Mouse (Mus musculus) heart, embryonic 13.5 days (tissue): ENCODE data around the gene Zfp36l2. TPM values are rescaled to one million over a fixed set of nuclear protein-coding genes. Genes with fewer than 3 reads are reported as not detected.
A peak's percentile ranks its signal among the peaks of the same experiment; 100 is the strongest.
"Not testable (repeated sequence)": the region's sequence is repeated elsewhere in the genome, so short reads cannot be mapped to it uniquely, and the experiment has no call there.

ENCODE experiments used
- ATAC-seq: fragments of 200-750 bp; cut with Nextera tagmentation; 2 replicates; pipeline ENCODE4 v1.8.0; 2017; ENCODE audit warnings: moderate TSS enrichment; ENCODE audit not compliant: insufficient number of reproducible peaks, low FRiP score, low TSS enrichment; ENCODE audit errors: extremely low read depth
- H3K27ac ChIP-seq: fragments of 300-500 bp; sonication (generic); replicated peaks from 2 replicates; pipeline ENCODE4 v1.5.1; 2015; ENCODE audit warnings: moderate library complexity, mild to moderate bottlenecking, inconsistent platforms
- H3K27me3 ChIP-seq: fragments of 300-500 bp; sonication (generic); replicated peaks from 2 replicates; pipeline ENCODE4 v1.6.1; 2015; ENCODE audit warnings: mild to moderate bottlenecking, inconsistent platforms
- H3K36me3 ChIP-seq: fragments of 300-500 bp; sonication (generic); 2 replicates; pipeline ENCODE4 v1.6.1; 2015; ENCODE audit warnings: mild to moderate bottlenecking, inconsistent platforms
- H3K4me1 ChIP-seq: fragments of 300-500 bp; sonication (generic); 2 replicates; pipeline ENCODE4 v1.6.1; 2015; ENCODE audit warnings: inconsistent platforms
- H3K4me2 ChIP-seq: fragments of 300-500 bp; sonication (generic); 2 replicates; pipeline ENCODE4 v1.6.1; 2015; ENCODE audit warnings: inconsistent platforms, mild to moderate bottlenecking, moderate library complexity
- H3K4me3 ChIP-seq: fragments of 300-500 bp; sonication (generic); 2 replicates; pipeline ENCODE4 v1.5.1; 2015; ENCODE audit warnings: moderate library complexity, mild to moderate bottlenecking, inconsistent platforms
- H3K9ac ChIP-seq: fragments of 300-500 bp; sonication (generic); 2 replicates; pipeline ENCODE4 v1.6.1; 2015; ENCODE audit warnings: inconsistent platforms, mild to moderate bottlenecking, moderate library complexity
- H3K9me3 ChIP-seq: fragments of 300-500 bp; sonication (generic); 2 replicates; pipeline ENCODE4 v1.6.1; 2016; ENCODE audit warnings: inconsistent platforms
- WGBS: fragments of 180-500 bp; shearing (Covaris S2); methylation state at CpG from one replicate; pipeline ENCODE4 v1.1.7; 2015; ENCODE audit warnings: mixed read lengths; 5-methylcytosine and 5-hydroxymethylcytosine counted together
- polyA plus RNA-seq: library from polyadenylated mRNA; unstranded; fragments of >200 nt; fragmentation: Nextera tagmentation; extraction: Ambion mirVana; gene quantifications from 2 replicates; pipeline ENCODE4 v1.2.1, GENCODE M21; 2015

Zfp36l2 gene
- polyA plus RNA-seq = 5.6 and 6.2 TPM in 2 replicates

- ATAC-seq = peak; percentile 72
- H3K4me2 ChIP-seq = peak within 1 kb of the TSS; percentile 97
- H3K36me3 ChIP-seq = peaks cover 29% of the 10 kb centered on the region
- H3K9me3 ChIP-seq = no peaks in the 10 kb centered on the region
- peaks cover 54% of the 10 kb centered on the region for H3K4me1 ChIP-seq
- peak within 1 kb of the TSS; percentile 99 for H3K27ac ChIP-seq
- WGBS = under 1% methylated on average over 70 of the region's 76 CpGs
- peak within 1 kb of the TSS; percentile 98 for H3K9ac ChIP-seq
- peak within 1 kb of the TSS; percentile 88 for H3K4me3 ChIP-seq
- H3K27me3 ChIP-seq = no peaks in the 10 kb centered on the region
Measured at GRCm38 (mm10) chr17:84187727-84188373, at the start of gene Zfp36l2. Gene Zfp36l2, minus strand, starts transcription at chr17:84187947.

GRCm38 (mm10) chr17:84236781-84237557 is 49.2 kb upstream of the Zfp36l2 start:
- Histone ChIP-seq H3K4me2 (no peak overlapping the region), H3K9ac (no peak overlapping the region), H3K4me1 (peaks cover 16% of the 10 kb centered on the region), H3K36me3 (peaks cover 16% of the 10 kb centered on the region), H3K4me3 (no peak overlapping the region), H3K27me3 (no peaks in the 10 kb centered on the region), H3K27ac (peak overlapping the region; percentile 48), H3K9me3 (0 out of 2 replicates have a peak, but pooled peaks cover 3% of the 10 kb centered on the region)
- WGBS = 41% methylated on average over 7 of the region's 7 CpGs
- no peak for ATAC-seq

- no peaks in the 10 kb centered on the region for H3K9me3 ChIP-seq
- peaks cover 16% of the 10 kb centered on the region for H3K4me1 ChIP-seq
- WGBS = 83% methylated on average over 4 of the region's 4 CpGs
- no peak for ATAC-seq
- H3K36me3 ChIP-seq = peaks cover 15% of the 10 kb centered on the region
- no peak overlapping the region for H3K4me2 ChIP-seq
- no peak overlapping the region for H3K27ac ChIP-seq
- no peak overlapping the region for H3K9ac ChIP-seq
- no peak overlapping the region for H3K4me3 ChIP-seq
- H3K27me3 ChIP-seq = no peaks in the 10 kb centered on the region
Measured at GRCm38 (mm10) chr17:84235399-84235928, 47.7 kb upstream of the Zfp36l2 start.

DNA sequence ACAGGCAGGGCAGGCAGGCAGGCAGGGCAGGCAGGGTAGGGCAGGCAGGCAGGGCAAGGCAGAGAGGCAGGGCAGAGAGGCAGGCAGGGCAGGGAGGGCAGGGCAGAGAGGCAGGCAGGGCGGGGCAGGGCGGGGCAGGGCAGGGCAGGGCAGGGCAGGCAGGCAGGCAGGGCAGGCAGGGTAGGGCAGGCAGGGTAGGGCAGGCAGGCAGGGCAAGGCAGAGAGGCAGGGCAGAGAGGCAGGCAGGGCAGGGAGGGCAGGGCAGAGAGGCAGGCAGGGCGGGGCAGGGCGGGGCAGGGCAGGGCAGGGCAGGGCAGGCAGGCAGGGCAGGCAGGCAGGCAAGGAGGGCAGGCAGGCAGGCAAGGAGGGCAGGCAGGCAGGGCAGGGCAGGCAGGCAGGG is 47.0 kb upstream of the Zfp36l2 start:
- H3K4me3 ChIP-seq, ATAC-seq, H3K4me2 ChIP-seq, H3K27ac ChIP-seq, H3K27me3 ChIP-seq, H3K9me3 ChIP-seq, H3K9ac ChIP-seq: not testable (repeated sequence)
- peaks cover 16% of the 10 kb centered on the region for H3K4me1 ChIP-seq
- H3K36me3 ChIP-seq = peaks cover 18% of the 10 kb centered on the region
- WGBS = 82% methylated on average over 2 of the region's 4 CpGs

- WGBS = 90% methylated on average over 2 of the region's 2 CpGs
- H3K27me3 ChIP-seq = no peaks in the 10 kb centered on the region
Measured at GRCm38 (mm10) chr17:84233758-84234157, 46.0 kb upstream of the Zfp36l2 start.

DNA sequence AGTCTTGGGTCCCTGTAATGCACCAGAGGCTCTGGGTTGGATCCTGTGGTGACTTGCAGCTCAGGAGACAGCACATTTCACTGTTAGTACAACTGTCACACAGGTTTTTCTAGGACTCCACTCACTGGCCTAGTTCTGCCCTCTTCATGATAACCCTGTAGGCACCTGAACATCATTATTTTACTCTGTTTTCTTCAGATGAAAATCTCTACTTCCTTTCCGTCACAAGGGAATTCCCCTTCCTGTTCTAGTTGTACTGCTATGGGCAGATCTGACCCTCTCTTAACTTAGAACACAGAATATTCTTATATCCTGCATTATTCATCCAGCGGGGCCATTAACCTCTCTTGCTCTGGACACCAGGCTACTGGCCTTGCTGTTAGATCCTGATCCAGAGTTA is 43.6 kb upstream of the Zfp36l2 start:
- ATAC-seq = no peak
- H3K27ac ChIP-seq = no peak overlapping the region
- no peaks in the 10 kb centered on the region for H3K27me3 ChIP-seq
- H3K9ac ChIP-seq = no peak overlapping the region
- peaks cover 39% of the 10 kb centered on the region for H3K36me3 ChIP-seq
- no peak overlapping the region for H3K4me3 ChIP-seq
- 84% methylated on average over 2 of the region's 2 CpGs for WGBS
- no peak overlapping the region for H3K4me2 ChIP-seq
- H3K9me3 ChIP-seq = no peaks in the 10 kb centered on the region
- H3K4me1 ChIP-seq = peaks cover 14% of the 10 kb centered on the region

More at GRCm38 (mm10) chr17:84233758-84234157, 46.0 kb upstream of the Zfp36l2 start:
- no peaks in the 10 kb centered on the region for H3K9me3 ChIP-seq
- no peak for ATAC-seq
- H3K4me2 ChIP-seq = no peak overlapping the region
- peaks cover 27% of the 10 kb centered on the region for H3K36me3 ChIP-seq
- peaks cover 16% of the 10 kb centered on the region for H3K4me1 ChIP-seq
- no peak overlapping the region for H3K4me3 ChIP-seq
- no peak overlapping the region for H3K27ac ChIP-seq
- no peak overlapping the region for H3K9ac ChIP-seq

DNA sequence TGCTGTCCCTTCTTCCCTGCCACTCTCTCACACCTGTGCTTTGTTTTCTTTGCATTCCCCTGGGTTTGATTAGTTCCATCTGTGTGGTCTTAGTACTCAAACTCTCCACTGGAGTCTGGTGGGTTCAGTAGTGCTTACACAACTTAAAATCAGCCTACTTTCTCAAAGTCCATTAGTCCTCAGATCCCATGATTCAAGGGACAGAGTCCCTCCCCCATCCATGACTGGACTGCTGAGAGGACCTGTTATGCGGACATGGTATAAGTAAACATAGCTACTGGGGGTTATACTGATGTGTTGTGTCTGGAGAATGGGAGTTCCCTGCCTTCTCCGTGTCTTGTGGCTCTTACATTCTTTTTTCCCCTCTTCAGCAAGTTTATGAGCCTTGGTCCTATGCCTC is 40.5 kb upstream of the Zfp36l2 start:
- WGBS = 84% methylated on average over 2 of the region's 2 CpGs
- ATAC-seq = no peak
- Histone ChIP-seq H3K27ac (no peak overlapping the region), H3K4me3 (no peak overlapping the region), H3K4me2 (no peak overlapping the region), H3K9ac (no peak overlapping the region), H3K27me3 (no peaks in the 10 kb centered on the region), H3K9me3 (no peaks in the 10 kb centered on the region), H3K36me3 (peaks cover 62% of the 10 kb centered on the region), H3K4me1 (peaks cover 17% of the 10 kb centered on the region)

DNA sequence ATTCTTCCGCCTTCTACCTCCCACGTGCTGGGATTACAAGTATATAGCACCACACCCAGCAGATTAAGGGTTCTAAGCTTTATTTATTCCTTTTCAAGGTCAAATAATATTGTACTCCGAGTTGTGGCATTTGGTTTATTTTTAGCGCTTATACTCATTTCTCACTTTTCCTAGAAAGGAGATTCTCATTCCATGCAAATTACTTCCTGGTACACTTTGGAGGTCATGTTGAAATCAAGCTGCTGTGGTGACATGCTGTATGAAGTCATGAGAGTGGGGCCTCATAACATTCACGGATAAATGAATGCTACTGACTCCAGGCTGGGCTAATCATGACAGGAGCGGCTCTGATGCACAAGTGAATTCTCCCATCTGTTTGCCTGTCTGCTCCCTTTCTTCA is 38.9 kb upstream of the Zfp36l2 start:
- no peak for ATAC-seq
- Histone ChIP-seq H3K9me3 (no peaks in the 10 kb centered on the region), H3K27me3 (no peaks in the 10 kb centered on the region), H3K4me1 (peaks cover 17% of the 10 kb centered on the region), H3K9ac (no peak overlapping the region), H3K4me2 (no peak overlapping the region), H3K36me3 (peaks cover 68% of the 10 kb centered on the region), H3K4me3 (no peak overlapping the region), H3K27ac (peak overlapping the region; percentile 39; the same call in 1 of the 2 replicates)
- WGBS = 57% methylated on average over 6 of the region's 6 CpGs

GRCm38 (mm10) chr17:84226231-84226630 is 38.5 kb upstream of the Zfp36l2 start:
- Histone ChIP-seq H3K36me3 (peaks cover 73% of the 10 kb centered on the region), H3K27ac (0 out of 2 replicates have a peak overlapping the region, but pooled peaks have one; percentile 34), H3K4me3 (no peak overlapping the region), H3K4me2 (no peak overlapping the region), H3K9ac (no peak overlapping the region), H3K4me1 (peaks cover 17% of the 10 kb centered on the region), H3K9me3 (no peaks in the 10 kb centered on the region), H3K27me3 (no peaks in the 10 kb centered on the region)
- 68% methylated on average over 5 of the region's 5 CpGs for WGBS
- ATAC-seq = no peak

DNA sequence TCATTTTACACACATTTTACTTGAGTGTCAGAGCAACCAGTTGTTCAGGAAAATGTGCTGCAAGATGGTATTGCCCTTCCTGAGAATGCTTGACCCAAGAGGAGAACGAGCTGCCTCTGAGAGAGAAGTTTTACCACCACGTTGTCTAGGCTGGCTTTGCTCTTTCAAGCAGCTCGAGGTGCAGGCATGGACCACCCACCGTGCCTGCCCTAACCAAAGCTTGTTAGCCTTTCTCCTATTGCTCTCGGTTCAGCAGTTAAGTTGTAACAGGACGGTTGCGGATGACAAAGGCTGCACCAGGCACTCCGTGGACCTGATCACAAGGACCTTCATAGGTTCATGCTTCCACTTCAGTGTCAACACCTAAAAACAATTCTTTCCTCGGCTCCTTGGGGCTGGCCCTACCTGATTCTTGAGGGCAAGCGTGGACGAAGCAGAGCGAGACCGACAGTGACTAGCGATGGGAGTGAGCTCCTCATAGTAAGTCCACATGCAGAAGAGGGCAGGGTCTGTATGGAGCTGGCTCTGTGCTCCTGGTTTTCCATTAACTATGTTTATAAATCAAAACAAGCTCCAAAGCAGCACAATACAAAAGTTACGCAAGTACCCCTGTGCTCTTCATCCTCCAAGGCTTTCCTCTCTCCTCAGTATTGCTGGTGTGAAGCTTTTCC is 36.6 kb upstream of the Zfp36l2 start:
- 76% methylated on average over 15 of the region's 15 CpGs for WGBS
- peaks cover 81% of the 10 kb centered on the region for H3K36me3 ChIP-seq
- ATAC-seq = no peak
- no peaks in the 10 kb centered on the region for H3K9me3 ChIP-seq
- no peak overlapping the region for H3K4me2 ChIP-seq
- H3K9ac ChIP-seq = no peak overlapping the region
- H3K4me3 ChIP-seq = no peak overlapping the region
- H3K4me1 ChIP-seq = peaks cover 17% of the 10 kb centered on the region
- H3K27ac ChIP-seq = no peak overlapping the region
- H3K27me3 ChIP-seq = no peaks in the 10 kb centered on the region

DNA sequence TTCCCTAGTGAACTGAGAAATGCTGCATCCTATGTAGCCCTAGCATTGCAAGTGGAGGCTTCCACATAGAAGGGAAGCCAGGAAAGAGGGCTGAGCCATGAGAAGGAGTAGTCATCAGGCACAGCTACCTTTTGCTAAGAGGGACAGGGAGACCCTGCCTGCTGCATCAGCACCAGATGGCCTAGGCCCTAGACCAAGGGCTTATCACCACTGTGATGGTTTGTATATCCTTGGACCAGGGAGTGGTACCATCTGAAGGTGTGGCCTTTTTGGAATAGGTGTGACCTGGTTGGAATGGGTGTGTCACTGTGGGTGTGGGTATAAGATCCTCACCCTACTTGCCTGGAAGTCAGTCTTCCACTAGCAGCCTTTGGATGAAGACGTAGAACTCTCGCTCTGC is 31.1 kb upstream of the Zfp36l2 start:
- WGBS = 96% methylated on average over 2 of the region's 2 CpGs
- not testable (repeated sequence) for H3K27me3 ChIP-seq, ATAC-seq, H3K9ac ChIP-seq, H3K4me3 ChIP-seq, H3K4me1 ChIP-seq, H3K27ac ChIP-seq, H3K9me3 ChIP-seq, H3K4me2 ChIP-seq
- H3K36me3 ChIP-seq = peaks cover 51% of the 10 kb centered on the region
